Mouse (Mus musculus): ENCODE measurements at regions not wholly inside any gene's neighbourhood (a gene's known extent, or its start where the extent isn't known, plus 50 kb on each side); places are given as distances from the start of the nearest gene placed in this dataset.

DNA sequence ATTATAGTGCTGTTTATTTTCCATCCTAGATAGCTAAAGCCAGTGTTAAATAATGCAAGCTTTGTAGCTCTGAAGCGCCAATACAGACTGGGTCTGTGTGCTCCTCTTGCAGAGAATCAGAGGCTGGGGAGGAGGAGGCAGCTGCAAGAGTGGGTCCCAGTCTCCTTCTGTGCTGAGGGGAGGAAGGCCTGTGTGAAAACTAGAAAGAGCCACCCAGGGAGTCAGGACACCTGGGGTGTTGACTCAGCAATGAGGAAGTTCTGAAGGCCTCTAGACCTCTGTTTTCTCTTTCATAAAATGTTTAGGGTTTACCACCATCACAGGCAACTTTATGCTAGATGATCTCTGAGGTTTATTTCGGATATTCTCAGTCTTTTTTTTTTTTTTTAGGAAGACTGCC is 254.7 kb downstream of the Igsf11 start:
- Histone ChIP-seq H3K27ac (ENCODE audit: low read length) (no peak overlapping the region), H3K4me3 (ENCODE audit: low read depth, low read length) (no peak overlapping the region)
- ATAC-seq: no peak

DNA sequence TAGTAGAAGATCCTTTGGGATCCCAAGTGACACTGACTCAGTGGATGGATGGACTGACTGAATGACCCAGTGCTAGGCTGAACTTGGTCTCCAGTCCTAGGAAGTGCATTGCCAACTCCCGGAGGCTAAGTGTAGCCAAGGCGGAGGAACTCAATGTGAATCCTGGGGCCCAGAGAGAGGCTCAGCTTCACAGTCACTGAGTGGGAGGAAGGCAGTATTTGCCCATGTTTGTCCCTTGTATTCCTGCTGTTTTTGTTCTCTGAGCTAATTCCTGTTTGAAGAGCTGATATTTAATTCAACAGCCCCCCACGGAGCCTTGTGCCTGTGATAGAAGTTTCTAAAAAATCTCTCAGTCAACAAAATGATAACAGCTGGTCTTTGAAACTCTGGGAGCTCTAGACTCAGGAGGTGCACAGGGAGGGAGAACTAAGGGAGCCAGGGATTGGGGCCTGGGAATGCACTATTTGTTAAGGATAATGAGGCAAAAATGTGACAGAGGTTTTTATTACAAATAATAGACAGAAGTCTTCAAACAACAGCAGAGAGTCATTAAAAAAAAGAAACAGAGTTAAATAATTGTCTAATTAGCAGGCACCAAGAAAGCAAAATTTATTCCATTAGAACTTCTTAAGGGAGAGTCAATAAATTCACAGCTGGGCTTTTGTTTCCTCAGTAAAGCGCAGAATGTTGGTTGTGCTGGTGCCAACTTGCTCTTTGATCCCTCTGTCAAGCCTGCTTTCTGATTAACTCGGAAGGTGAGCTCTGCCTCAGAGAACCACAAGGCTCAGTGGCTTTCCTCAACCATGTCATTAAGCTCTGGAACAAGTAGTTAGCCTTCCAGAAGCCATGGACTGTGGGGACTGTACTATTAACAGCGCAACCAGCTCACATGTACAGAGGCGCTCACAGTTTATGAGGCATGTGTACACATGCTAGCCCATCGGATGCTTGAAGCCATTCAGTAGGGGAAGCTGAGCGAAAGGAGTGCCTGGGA is 259.2 kb downstream of the Igsf11 start:
- Histone ChIP-seq H3K36me3 (ENCODE audit: control insufficient read depth, insufficient read depth, low read length) (no peaks in the 10 kb centered on the region), H3K4me2 (ENCODE audit: low read length) (no peak overlapping the region), H3K4me3 (ENCODE audit: low read depth, low read length) (no peak overlapping the region), H3K27me3 (ENCODE audit: control insufficient read depth, insufficient read depth, low read depth, low read length) (no peaks in the 10 kb centered on the region), H3K9ac (ENCODE audit: low read depth, low read length) (no peak overlapping the region), H3K9me3 (replicated peaks; ENCODE audit: control insufficient read depth, low read length, poor library complexity, severe bottlenecking) (no peaks in the 10 kb centered on the region), H3K4me1 (ENCODE audit: control insufficient read depth, insufficient read depth, low read length) (no peaks in the 10 kb centered on the region), H3K27ac (ENCODE audit: low read length) (no peak overlapping the region)
- WGBS: 53% methylated on average over 9 of the region's 9 CpGs
- ATAC-seq: peak; percentile 28; the same call in 1 of the 2 replicates

More for the DNA sequence above, 254.7 kb downstream of the Igsf11 start:
- Histone ChIP-seq H3K4me2 (ENCODE audit: low read length) (no peak overlapping the region), H3K27me3 (ENCODE audit: control insufficient read depth, insufficient read depth, low read depth, low read length) (no peaks in the 10 kb centered on the region), H3K9me3 (replicated peaks; ENCODE audit: control insufficient read depth, low read length, poor library complexity, severe bottlenecking) (no peaks in the 10 kb centered on the region), H3K9ac (ENCODE audit: low read depth, low read length) (no peak overlapping the region), H3K4me1 (ENCODE audit: control insufficient read depth, insufficient read depth, low read length) (no peaks in the 10 kb centered on the region), H3K36me3 (ENCODE audit: control insufficient read depth, insufficient read depth, low read length) (no peaks in the 10 kb centered on the region)
- WGBS: 52% methylated on average over 2 of the region's 2 CpGs

DNA sequence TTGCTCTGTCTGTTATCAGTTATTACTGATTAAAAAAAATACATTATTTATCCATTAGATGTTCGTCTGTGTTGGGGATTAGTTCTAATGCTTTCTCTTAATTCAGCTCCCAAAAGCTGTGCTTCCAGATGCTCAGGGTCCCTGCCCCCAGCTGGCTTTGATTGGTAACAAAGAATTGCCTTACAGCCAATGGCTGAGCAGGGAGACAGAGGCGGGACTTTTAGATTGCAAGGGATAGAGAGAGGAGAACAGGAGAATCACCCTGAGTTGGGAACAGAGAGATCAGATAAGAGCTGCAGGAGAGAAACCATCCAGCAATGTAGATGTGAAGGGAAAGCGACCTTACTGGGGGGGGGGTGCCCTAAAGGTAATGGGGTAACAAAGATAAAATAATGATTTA is 266.4 kb downstream of the Igsf11 start:
- H3K4me2 ChIP-seq (ENCODE audit: low read length): no peak overlapping the region
- no peaks in the 10 kb centered on the region for H3K9me3 ChIP-seq (replicated peaks; ENCODE audit: control insufficient read depth, low read length, poor library complexity, severe bottlenecking)
- no peak overlapping the region for H3K27ac ChIP-seq (ENCODE audit: low read length)
- H3K36me3 ChIP-seq (ENCODE audit: control insufficient read depth, insufficient read depth, low read length): no peaks in the 10 kb centered on the region
- 28% methylated on average over 3 of the region's 3 CpGs for WGBS
- H3K9ac ChIP-seq (ENCODE audit: low read depth, low read length): no peak overlapping the region
- H3K4me1 ChIP-seq (ENCODE audit: control insufficient read depth, insufficient read depth, low read length): no peaks in the 10 kb centered on the region
- no peaks in the 10 kb centered on the region for H3K27me3 ChIP-seq (ENCODE audit: control insufficient read depth, insufficient read depth, low read depth, low read length)
- ATAC-seq: no peak
- H3K4me3 ChIP-seq (ENCODE audit: low read depth, low read length): no peak overlapping the region

DNA sequence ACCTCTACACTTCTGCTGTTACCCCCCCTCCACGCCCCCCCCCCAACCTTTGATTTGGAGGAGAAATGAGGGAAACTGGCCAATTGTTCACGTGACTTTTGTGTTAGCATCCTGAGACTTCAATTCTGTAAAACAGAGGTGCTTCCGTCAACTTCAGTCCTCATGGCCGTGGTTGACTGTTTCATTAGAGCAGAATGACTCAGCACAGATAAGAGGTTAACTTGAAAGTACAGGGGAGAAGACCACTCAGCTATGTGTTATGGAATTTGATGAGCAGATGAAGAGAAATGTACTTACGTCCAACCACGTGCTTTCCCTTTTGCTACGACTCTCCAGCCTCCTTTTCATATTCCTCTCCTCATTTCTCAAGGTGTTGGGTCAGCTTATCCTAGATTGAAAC is 267.3 kb downstream of the Igsf11 start:
- Histone ChIP-seq H3K27me3 (ENCODE audit: control insufficient read depth, insufficient read depth, low read depth, low read length) (no peaks in the 10 kb centered on the region), H3K27ac (ENCODE audit: low read length) (no peak overlapping the region), H3K4me1 (ENCODE audit: control insufficient read depth, insufficient read depth, low read length) (no peaks in the 10 kb centered on the region), H3K36me3 (ENCODE audit: control insufficient read depth, insufficient read depth, low read length) (no peaks in the 10 kb centered on the region), H3K9me3 (replicated peaks; ENCODE audit: control insufficient read depth, low read length, poor library complexity, severe bottlenecking) (no peaks in the 10 kb centered on the region), H3K9ac (ENCODE audit: low read depth, low read length) (no peak overlapping the region), H3K4me3 (ENCODE audit: low read depth, low read length) (no peak overlapping the region), H3K4me2 (ENCODE audit: low read length) (no peak overlapping the region)
- 84% methylated on average over 7 of the region's 7 CpGs for WGBS
- ATAC-seq: no peak

DNA sequence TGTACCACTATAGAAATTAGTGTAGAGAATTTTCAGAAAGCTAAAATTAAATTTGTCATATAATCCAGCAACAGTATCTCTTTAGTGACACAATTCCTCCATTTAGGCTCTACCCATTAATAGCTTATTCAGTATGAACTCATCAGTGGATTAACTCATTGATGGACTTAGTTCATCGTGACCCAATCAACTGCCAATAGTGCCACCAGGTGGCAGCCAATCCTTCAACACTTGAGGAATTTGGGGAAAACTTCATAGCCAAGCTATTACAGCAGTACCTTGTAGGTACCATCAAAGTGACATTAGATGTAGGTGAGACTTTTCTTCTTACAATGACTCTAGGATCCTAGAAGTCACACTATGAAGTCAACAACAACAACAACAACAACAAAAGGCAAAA is 270.2 kb downstream of the Igsf11 start:
- H3K27ac ChIP-seq (ENCODE audit: low read length): no peak overlapping the region
- H3K4me1 ChIP-seq (ENCODE audit: control insufficient read depth, insufficient read depth, low read length): no peaks in the 10 kb centered on the region
- no peak overlapping the region for H3K4me3 ChIP-seq (ENCODE audit: low read depth, low read length)
- no peaks in the 10 kb centered on the region for H3K36me3 ChIP-seq (ENCODE audit: control insufficient read depth, insufficient read depth, low read length)
- ATAC-seq: no peak
- H3K9me3 ChIP-seq (replicated peaks; ENCODE audit: control insufficient read depth, low read length, poor library complexity, severe bottlenecking): no peaks in the 10 kb centered on the region
- WGBS: 31% methylated on average over 1 of the region's 1 CpGs
- H3K4me2 ChIP-seq (ENCODE audit: low read length): no peak overlapping the region
- no peak overlapping the region for H3K9ac ChIP-seq (ENCODE audit: low read depth, low read length)
- H3K27me3 ChIP-seq (ENCODE audit: control insufficient read depth, insufficient read depth, low read depth, low read length): no peaks in the 10 kb centered on the region

DNA sequence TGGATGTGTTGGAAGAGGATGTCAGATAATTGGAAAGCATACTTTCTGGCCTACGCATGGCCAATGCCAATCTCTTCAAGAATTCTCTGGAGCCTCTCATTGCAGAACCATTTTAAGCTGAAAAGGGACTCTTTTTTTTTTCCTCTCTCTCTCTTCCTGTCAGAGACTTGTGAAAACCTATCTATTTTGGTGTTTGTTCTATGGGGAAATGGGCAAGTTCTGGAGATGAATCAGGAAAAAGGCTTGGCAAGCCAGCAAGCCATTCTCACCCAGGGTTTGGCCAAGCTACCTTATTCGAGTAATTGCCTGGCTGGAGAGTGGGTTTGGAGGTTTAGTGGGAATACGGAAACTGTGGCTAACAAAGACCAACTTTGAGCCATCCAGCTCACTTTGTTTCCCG is 299.4 kb downstream of the Igsf11 start:
- no peak for ATAC-seq
- H3K27me3 ChIP-seq (ENCODE audit: control insufficient read depth, insufficient read depth, low read depth, low read length): no peaks in the 10 kb centered on the region
- H3K4me1 ChIP-seq (ENCODE audit: control insufficient read depth, insufficient read depth, low read length): no peaks in the 10 kb centered on the region
- H3K4me2 ChIP-seq (ENCODE audit: low read length): no peak overlapping the region
- H3K4me3 ChIP-seq (ENCODE audit: low read depth, low read length): no peak overlapping the region
- H3K27ac ChIP-seq (ENCODE audit: low read length): no peak overlapping the region
- H3K9me3 ChIP-seq (replicated peaks; ENCODE audit: control insufficient read depth, low read length, poor library complexity, severe bottlenecking): no peaks in the 10 kb centered on the region
- 84% methylated on average over 4 of the region's 4 CpGs for WGBS
- no peak overlapping the region for H3K9ac ChIP-seq (ENCODE audit: low read depth, low read length)
- no peaks in the 10 kb centered on the region for H3K36me3 ChIP-seq (ENCODE audit: control insufficient read depth, insufficient read depth, low read length)

DNA sequence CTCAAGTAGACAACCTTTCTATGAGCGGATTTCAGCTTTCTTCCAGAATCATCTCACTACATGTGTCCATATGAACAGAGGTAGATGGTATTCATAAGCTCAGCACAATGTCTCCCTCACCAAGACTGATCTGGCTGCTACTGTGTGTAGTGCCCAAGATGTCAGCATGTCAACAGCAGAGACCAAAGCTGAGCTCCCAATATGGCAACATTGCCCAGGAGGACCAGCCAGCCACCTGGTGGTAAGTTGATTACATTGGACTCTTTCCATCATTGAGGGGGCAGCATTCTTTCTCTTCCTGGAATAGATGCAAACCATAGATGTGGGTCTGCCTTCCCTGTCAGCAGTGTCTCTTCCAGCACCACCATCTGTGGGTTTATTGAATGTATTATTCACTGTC is 303.0 kb downstream of the Igsf11 start:
- Histone ChIP-seq H3K4me2 (ENCODE audit: low read length) (no peak overlapping the region), H3K4me1 (ENCODE audit: control insufficient read depth, insufficient read depth, low read length) (no peaks in the 10 kb centered on the region), H3K9ac (ENCODE audit: low read depth, low read length) (no peak overlapping the region), H3K4me3 (ENCODE audit: low read depth, low read length) (no peak overlapping the region), H3K27me3 (ENCODE audit: control insufficient read depth, insufficient read depth, low read depth, low read length) (no peaks in the 10 kb centered on the region), H3K9me3 (replicated peaks; ENCODE audit: control insufficient read depth, low read length, poor library complexity, severe bottlenecking) (no peaks in the 10 kb centered on the region), H3K36me3 (ENCODE audit: control insufficient read depth, insufficient read depth, low read length) (no peaks in the 10 kb centered on the region), H3K27ac (ENCODE audit: low read length) (no peak overlapping the region)
- no peak for ATAC-seq
- 97% methylated on average over 1 of the region's 1 CpGs for WGBS

DNA sequence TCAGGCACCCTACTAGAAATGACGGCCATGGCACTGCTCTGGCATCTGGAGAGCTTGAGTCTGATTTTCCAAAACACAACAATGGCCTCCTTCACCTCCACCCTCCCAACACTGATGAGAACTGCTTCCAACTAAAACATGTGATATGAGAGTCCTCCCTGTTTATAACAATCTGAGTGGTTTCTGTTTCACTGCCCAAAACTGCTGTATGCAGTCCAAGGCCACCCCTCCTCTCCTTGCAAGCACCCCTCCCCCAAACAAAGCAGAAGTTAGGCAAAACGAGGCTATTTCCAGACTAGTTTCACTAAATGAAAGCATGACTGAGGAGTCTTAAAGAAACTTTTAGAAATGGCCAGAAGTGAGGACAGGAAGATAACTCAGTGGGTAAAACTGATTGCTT is 304.4 kb downstream of the Igsf11 start:
- no peaks in the 10 kb centered on the region for H3K4me1 ChIP-seq (ENCODE audit: control insufficient read depth, insufficient read depth, low read length)
- H3K36me3 ChIP-seq (ENCODE audit: control insufficient read depth, insufficient read depth, low read length): no peaks in the 10 kb centered on the region
- ATAC-seq: no peak
- H3K4me2 ChIP-seq (ENCODE audit: low read length): no peak overlapping the region
- no peaks in the 10 kb centered on the region for H3K9me3 ChIP-seq (replicated peaks; ENCODE audit: control insufficient read depth, low read length, poor library complexity, severe bottlenecking)
- no peaks in the 10 kb centered on the region for H3K27me3 ChIP-seq (ENCODE audit: control insufficient read depth, insufficient read depth, low read depth, low read length)
- H3K27ac ChIP-seq (ENCODE audit: low read length): no peak overlapping the region
- H3K4me3 ChIP-seq (ENCODE audit: low read depth, low read length): no peak overlapping the region
- no peak overlapping the region for H3K9ac ChIP-seq (ENCODE audit: low read depth, low read length)
- WGBS: 80% methylated on average over 2 of the region's 2 CpGs

DNA sequence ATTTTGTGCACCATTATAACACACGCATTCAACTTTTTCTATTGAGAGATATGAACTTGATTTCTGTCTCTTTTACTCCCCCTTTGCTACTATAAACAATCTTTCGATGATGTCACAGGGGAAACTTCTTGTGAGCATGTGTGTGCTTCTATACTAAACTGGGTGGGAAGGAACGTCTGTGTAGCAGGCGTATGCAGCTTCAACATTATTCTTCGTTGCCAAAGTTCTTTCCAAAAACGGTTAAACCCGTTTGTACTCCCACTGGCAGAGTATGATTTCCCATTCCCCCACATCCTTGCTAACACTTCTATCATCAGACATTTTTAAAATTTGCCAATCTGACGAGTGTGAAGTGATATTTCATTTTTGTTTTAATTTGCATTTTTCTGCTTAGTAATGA is 331.1 kb downstream of the Igsf11 start:
- H3K4me1 ChIP-seq (ENCODE audit: control insufficient read depth, insufficient read depth, low read length): peaks cover 4% of the 10 kb centered on the region; the same call in 1 of the 2 replicates
- H3K9ac ChIP-seq (ENCODE audit: low read depth, low read length): no peak overlapping the region
- H3K36me3 ChIP-seq (ENCODE audit: control insufficient read depth, insufficient read depth, low read length): no peaks in the 10 kb centered on the region
- H3K27ac ChIP-seq (ENCODE audit: low read length): no peak overlapping the region
- no peak overlapping the region for H3K4me3 ChIP-seq (ENCODE audit: low read depth, low read length)
- 86% methylated on average over 8 of the region's 8 CpGs for WGBS
- H3K4me2 ChIP-seq (ENCODE audit: low read length): no peak overlapping the region
- no peaks in the 10 kb centered on the region for H3K27me3 ChIP-seq (ENCODE audit: control insufficient read depth, insufficient read depth, low read depth, low read length)
- ATAC-seq: no peak
- H3K9me3 ChIP-seq (replicated peaks; ENCODE audit: control insufficient read depth, low read length, poor library complexity, severe bottlenecking): no peaks in the 10 kb centered on the region

Data from midbrain, embryonic 16.5 days (tissue).